Mouse (Mus musculus) left cerebral cortex, adult 8-10 months (tissue): ENCODE data around the gene Clec9a. TPM values are rescaled to one million over a fixed set of nuclear protein-coding genes. Genes with fewer than 3 reads are reported as not detected.

Experiments
- DNase-seq, 2 experiments: peaks; one replicate each; pipeline ENCODE4 v3.0.0; 2022; ENCODE audit warnings: low spot score in 2 of 2
- total RNA-seq, 4 experiments: library from RNA; stranded (reverse); gene quantifications; 2 replicates each; pipeline ENCODE4 v1.2.4; 2022

Clec9a gene
- total RNA-seq: under 1 TPM in 2 of 4 experiments, not detected in 2; 0.14 to 0.30 TPM

GRCm38 (mm10) chr6:129408562-129408961 lies at the start of gene Clec9a:
Gene Clec9a, plus strand, starts transcription at chr6:129408862.
- DNase-seq: no peak

- DNase-seq: no peak
These were observed 49.1 kb upstream of the Clec9a start for GRCm38 (mm10) chr6:129359515-129359914.

- no peak for DNase-seq
These were observed 44.7 kb upstream of the Clec9a start for GRCm38 (mm10) chr6:129363942-129364341.

- DNase-seq: no peak
These were observed 42.7 kb upstream of the Clec9a start for GRCm38 (mm10) chr6:129365959-129366359.

GRCm38 (mm10) chr6:129369374-129370132 lies 39.1 kb upstream of the Clec9a start:
- DNase-seq: no peak

- no peak for DNase-seq
These were observed 33.7 kb upstream of the Clec9a start for GRCm38 (mm10) chr6:129374937-129375471.

GRCm38 (mm10) chr6:129380454-129380853 lies 28.2 kb upstream of the Clec9a start:
- DNase-seq: peak in 1 of 2 experiments; percentile 6

- no peak for DNase-seq
These were observed 26.9 kb upstream of the Clec9a start for GRCm38 (mm10) chr6:129381736-129382135.

GRCm38 (mm10) chr6:129383466-129383865 lies 25.2 kb upstream of the Clec9a start:
- no peak for DNase-seq

- no peak for DNase-seq
These were observed 23.7 kb upstream of the Clec9a start for GRCm38 (mm10) chr6:129385000-129385399.

GRCm38 (mm10) chr6:129385774-129386173 lies 22.9 kb upstream of the Clec9a start, which contains the start of gene Clec12b:
Gene Clec12b, minus strand, starts transcription at chr6:129385874.
- DNase-seq: no peak

GRCm38 (mm10) chr6:129393087-129393720 lies 15.5 kb upstream of the Clec9a start:
- no peak for DNase-seq

GRCm38 (mm10) chr6:129393732-129394131 lies 14.9 kb upstream of the Clec9a start:
- no peak for DNase-seq

GRCm38 (mm10) chr6:129396997-129397396 lies 11.7 kb upstream of the Clec9a start, which contains the start of gene Clec1b:
Gene Clec1b, plus strand, starts transcription at chr6:129397297.
- no peak for DNase-seq

GRCm38 (mm10) chr6:129399945-129400344 lies 8.7 kb upstream of the Clec9a start:
- DNase-seq: no peak

GRCm38 (mm10) chr6:129402404-129402803 lies 6.3 kb upstream of the Clec9a start:
- no peak for DNase-seq

- DNase-seq: no peak
These were observed 5.3 kb upstream of the Clec9a start for GRCm38 (mm10) chr6:129403391-129403790.

- DNase-seq: no peak
These were observed 2.7 kb upstream of the Clec9a start for GRCm38 (mm10) chr6:129405999-129406398.

- no peak for DNase-seq
These were observed 1.3 kb upstream of the Clec9a start for GRCm38 (mm10) chr6:129407324-129407723.

GRCm38 (mm10) chr6:129414177-129414576 lies 5.5 kb downstream of the Clec9a start:
- no peak for DNase-seq

- DNase-seq: no peak
These were observed 13.6 kb downstream of the Clec9a start for GRCm38 (mm10) chr6:129422311-129422710.

GRCm38 (mm10) chr6:129423040-129423733 lies 14.5 kb downstream of the Clec9a start:
- no peak for DNase-seq
